Mouse (Mus musculus) heart, embryonic 11.5 days (tissue): ENCODE data around the gene Zc3h4. TPM values are rescaled to one million over a fixed set of nuclear protein-coding genes. Genes with fewer than 3 reads are reported as not detected.

Source experiments
- ATAC-seq: fragments of 200-750 bp; cut with Nextera tagmentation; replicated peaks from 2 replicates; pipeline ENCODE4 v1.8.0; 2017; ENCODE audit warnings: moderate library complexity; ENCODE audit not compliant: insufficient number of reproducible peaks, low FRiP score, low TSS enrichment
- H3K27ac ChIP-seq: fragments of 300-500 bp; sonication (generic); 2 replicates; pipeline ENCODE4 v1.5.1; 2014; ENCODE audit warnings: mild to moderate bottlenecking, low read depth, low read length
- H3K27me3 ChIP-seq: fragments of 300-500 bp; sonication (generic); 2 replicates; pipeline ENCODE4 v1.6.1; 2014; ENCODE audit warnings: mild to moderate bottlenecking, low read length, mixed read lengths; ENCODE audit not compliant: control insufficient read depth, insufficient read depth
- H3K36me3 ChIP-seq: fragments of 300-500 bp; sonication (generic); 2 replicates; pipeline ENCODE4 v1.6.1; 2014; ENCODE audit warnings: mild to moderate bottlenecking, low read length, moderate library complexity, mixed read lengths; ENCODE audit not compliant: control insufficient read depth, insufficient read depth
- H3K4me1 ChIP-seq: fragments of 300-500 bp; sonication (generic); 2 replicates; pipeline ENCODE4 v1.6.1; 2014; ENCODE audit warnings: low read length; ENCODE audit not compliant: control insufficient read depth, insufficient read depth
- H3K4me2 ChIP-seq: fragments of 300-500 bp; sonication (generic); 2 replicates; pipeline ENCODE4 v1.6.1; 2014; ENCODE audit warnings: mild to moderate bottlenecking, moderate library complexity
- H3K4me3 ChIP-seq: fragments of 300-500 bp; sonication (generic); 2 replicates; pipeline ENCODE4 v1.5.1; 2014; ENCODE audit warnings: low read depth, low read length
- H3K9ac ChIP-seq: fragments of 300-500 bp; sonication (generic); 2 replicates; pipeline ENCODE4 v1.6.1; 2014; ENCODE audit warnings: mild to moderate bottlenecking, low read depth, low read length, moderate library complexity
- H3K9me3 ChIP-seq: fragments of 300-500 bp; sonication (generic); replicated peaks from 2 replicates; pipeline ENCODE4 v1.6.1; 2016; ENCODE audit warnings: low read length; ENCODE audit not compliant: control insufficient read depth
- WGBS: fragments of 180-500 bp; shearing (Covaris S2); extraction: QIAGEN DNeasy Blood & Tissue Kit; methylation state at CpG from one replicate; pipeline ENCODE4 v1.1.7; 2014; ENCODE audit not compliant: insufficient replicate concordance; 5-methylcytosine and 5-hydroxymethylcytosine counted together
- polyA plus RNA-seq: library from polyadenylated mRNA; unstranded; fragments of >200 nt; fragmentation: Nextera tagmentation; extraction: Ambion mirVana; gene quantifications from 2 replicates; pipeline ENCODE4 v1.2.1, GENCODE M21; 2014

The Zc3h4 gene
- polyA plus RNA-seq, 1 experiment from 2014 or later = 12.8 TPM

DNA sequence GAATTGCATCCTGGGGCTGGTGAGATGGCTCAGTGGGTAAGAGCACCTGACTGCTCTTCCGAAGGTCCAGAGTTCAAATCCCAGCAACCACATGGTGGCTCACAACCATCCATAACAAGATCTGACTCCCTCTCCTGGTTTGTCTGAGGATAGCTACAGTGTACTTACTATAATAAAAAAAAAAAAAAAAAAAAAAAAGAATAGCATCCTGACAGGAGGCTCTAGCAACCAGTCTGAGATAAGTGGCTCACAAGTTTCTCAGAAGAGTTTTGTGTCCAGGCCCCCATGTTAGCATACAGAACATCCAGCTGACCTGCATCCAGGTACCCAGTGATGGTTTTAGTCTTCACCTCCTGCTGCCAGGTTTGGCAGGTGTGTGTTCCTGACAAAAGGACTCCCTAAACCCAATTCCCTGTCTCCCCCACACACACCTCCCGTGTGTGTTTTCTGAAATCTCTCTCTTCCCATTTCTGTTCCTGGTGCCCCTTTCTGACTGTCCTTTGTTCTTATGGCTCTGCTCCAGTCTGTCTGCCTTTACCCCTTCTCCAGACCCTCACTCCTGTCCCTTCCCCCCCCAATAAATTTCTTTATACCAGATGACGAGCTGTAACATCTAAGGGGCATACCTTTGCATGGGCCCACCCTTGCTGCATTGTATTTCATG is 2.2 kb upstream of the Zc3h4 start:
- H3K9ac ChIP-seq = peak overlapping the region; percentile 100
- peak overlapping the region; percentile 77 for H3K4me2 ChIP-seq
- peak overlapping the region; percentile 100 for H3K27ac ChIP-seq
- H3K9me3 ChIP-seq = no peaks in the 10 kb centered on the region
- WGBS = 55% methylated on average over 3 of the region's 3 CpGs
- ATAC-seq = no peak
- H3K4me3 ChIP-seq = peak overlapping the region; percentile 93
- H3K4me1 ChIP-seq = peaks cover 13% of the 10 kb centered on the region
- no peaks in the 10 kb centered on the region for H3K27me3 ChIP-seq
- H3K36me3 ChIP-seq = no peaks in the 10 kb centered on the region

GRCm38 (mm10) chr7:16399098-16399819 is 1.5 kb upstream of the Zc3h4 start:
- H3K27ac ChIP-seq = peak overlapping the region; percentile 100
- no peaks in the 10 kb centered on the region for H3K9me3 ChIP-seq
- H3K36me3 ChIP-seq = no peaks in the 10 kb centered on the region
- peak overlapping the region; percentile 93 for H3K4me3 ChIP-seq
- peaks cover 18% of the 10 kb centered on the region for H3K4me1 ChIP-seq
- no peaks in the 10 kb centered on the region for H3K27me3 ChIP-seq
- under 1% methylated on average over 31 of the region's 31 CpGs for WGBS
- peak overlapping the region; percentile 77 for H3K4me2 ChIP-seq
- peak overlapping the region; percentile 100 for H3K9ac ChIP-seq
- ATAC-seq = peak; percentile 80

GRCm38 (mm10) chr7:16399820-16400688 is 656 bp upstream of the Zc3h4 start:
- peak overlapping the region; percentile 93 for H3K4me3 ChIP-seq
- H3K36me3 ChIP-seq = no peaks in the 10 kb centered on the region
- peak overlapping the region; percentile 100 for H3K9ac ChIP-seq
- no peaks in the 10 kb centered on the region for H3K27me3 ChIP-seq
- H3K9me3 ChIP-seq = no peaks in the 10 kb centered on the region
- peak overlapping the region; percentile 77 for H3K4me2 ChIP-seq
- H3K4me1 ChIP-seq = peaks cover 26% of the 10 kb centered on the region
- peak overlapping the region; percentile 100 for H3K27ac ChIP-seq
- under 1% methylated on average over 77 of the region's 77 CpGs for WGBS
- peak; percentile 90 for ATAC-seq

DNA sequence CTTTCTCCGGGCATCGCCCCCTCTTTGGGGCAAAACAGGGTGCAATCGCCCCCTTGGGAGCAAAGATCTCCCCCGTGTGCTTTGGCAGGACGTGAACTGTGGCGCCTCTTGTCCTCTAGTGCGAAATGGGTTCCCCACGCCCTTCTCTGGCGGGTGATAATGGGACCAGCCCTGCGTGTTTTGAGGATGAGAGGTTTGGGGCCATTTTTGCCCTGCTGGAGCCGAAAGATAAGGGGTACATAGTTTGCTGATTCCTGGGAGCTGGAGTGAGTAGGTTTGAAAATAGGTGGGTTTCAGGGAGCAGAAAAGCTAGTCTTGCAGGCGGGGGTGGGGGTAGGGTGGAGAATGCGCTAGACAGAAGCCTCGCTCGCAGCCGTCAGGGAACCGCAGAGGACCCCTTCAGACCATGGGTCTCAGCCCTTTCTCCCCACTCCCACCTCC is 1.3 kb downstream of the Zc3h4 start:
- Histone ChIP-seq H3K36me3 (no peaks in the 10 kb centered on the region), H3K27me3 (no peaks in the 10 kb centered on the region), H3K9ac (peak overlapping the region; percentile 100), H3K4me2 (peak overlapping the region; percentile 77), H3K27ac (peak overlapping the region; percentile 100), H3K9me3 (no peaks in the 10 kb centered on the region), H3K4me3 (peak overlapping the region; percentile 93), H3K4me1 (peaks cover 40% of the 10 kb centered on the region)
- ATAC-seq = no peak
- WGBS = under 1% methylated on average over 17 of the region's 17 CpGs

DNA sequence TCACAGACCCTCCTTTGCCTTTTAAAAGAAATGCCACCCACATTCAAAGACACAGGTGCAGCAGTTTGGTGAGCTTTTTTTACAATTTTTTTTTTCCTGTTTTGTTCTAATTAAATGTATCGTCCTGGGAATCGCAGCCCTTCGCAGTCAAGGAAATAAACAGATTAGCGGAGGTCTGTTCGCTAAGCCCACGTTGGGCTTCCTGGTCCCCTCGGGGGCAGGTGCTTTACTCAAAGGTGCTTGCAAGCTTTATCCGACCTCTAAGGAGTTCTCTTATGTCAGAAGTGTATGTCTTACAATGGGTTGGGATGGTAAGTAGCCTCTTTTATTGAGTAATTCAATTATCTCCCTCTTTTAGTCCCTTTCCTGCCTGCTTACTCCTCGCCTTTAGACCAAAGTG is 1.7 kb downstream of the Zc3h4 start:
- Histone ChIP-seq H3K9me3 (no peaks in the 10 kb centered on the region), H3K27me3 (no peaks in the 10 kb centered on the region), H3K9ac (peak overlapping the region; percentile 100), H3K4me3 (peak overlapping the region; percentile 93), H3K36me3 (no peaks in the 10 kb centered on the region), H3K4me2 (peak overlapping the region; percentile 77), H3K27ac (peak overlapping the region; percentile 100), H3K4me1 (peaks cover 40% of the 10 kb centered on the region)
- ATAC-seq = no peak
- WGBS = 3% methylated on average over 9 of the region's 9 CpGs

DNA sequence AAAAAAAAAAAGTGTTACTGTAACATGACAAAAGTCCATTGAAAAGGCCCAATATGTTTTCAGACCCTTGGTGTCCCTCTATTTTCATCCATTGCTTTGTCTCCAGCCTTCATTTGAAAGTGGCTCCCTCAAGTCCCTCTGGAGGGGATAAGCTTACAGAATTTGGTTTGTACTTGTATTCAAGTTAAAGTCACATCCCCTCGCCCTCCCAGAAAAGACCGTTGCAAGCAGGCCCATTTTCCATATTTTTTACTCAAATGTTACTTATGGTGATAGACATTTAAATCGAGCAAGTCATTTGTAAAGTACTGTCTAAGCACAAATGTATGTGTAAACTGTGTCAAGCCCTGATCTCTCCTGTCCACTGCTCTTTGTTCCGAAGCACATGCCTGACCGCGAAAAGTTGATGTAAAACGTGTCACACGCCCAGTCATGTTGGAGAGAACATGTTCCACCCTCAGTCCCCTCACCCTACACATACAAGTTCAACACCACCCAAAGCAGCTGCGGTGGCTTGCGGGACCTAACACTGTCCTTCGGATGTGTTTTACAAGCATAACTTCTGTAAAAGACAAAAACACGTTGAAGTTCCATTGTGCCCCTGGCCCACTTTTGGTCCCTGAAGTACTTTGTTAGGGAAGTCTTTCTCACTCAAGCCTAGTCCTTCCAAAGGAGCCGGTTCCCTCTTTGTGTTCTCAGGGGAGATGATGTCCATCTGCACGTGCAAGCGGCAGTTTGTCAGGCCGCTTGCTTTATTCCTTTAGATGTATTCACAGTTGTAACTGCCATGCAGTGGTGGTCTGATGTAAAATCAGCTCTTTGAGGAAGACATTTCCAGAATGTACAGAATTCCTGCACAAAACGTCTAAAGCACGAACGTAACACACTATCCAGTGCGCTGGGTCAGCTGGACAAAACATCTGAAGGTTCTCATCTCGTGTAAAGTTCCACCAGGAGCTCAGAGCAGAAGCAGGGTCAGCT is 2.5 kb downstream of the Zc3h4 start:
- WGBS = 41% methylated on average over 21 of the region's 21 CpGs
- Histone ChIP-seq H3K27ac (peak overlapping the region; percentile 100), H3K9ac (peak overlapping the region; percentile 100), H3K27me3 (no peaks in the 10 kb centered on the region), H3K36me3 (no peaks in the 10 kb centered on the region), H3K4me3 (peak overlapping the region; percentile 93), H3K4me2 (peak overlapping the region; percentile 77), H3K9me3 (no peaks in the 10 kb centered on the region), H3K4me1 (peaks cover 40% of the 10 kb centered on the region)
- ATAC-seq = no peak

DNA sequence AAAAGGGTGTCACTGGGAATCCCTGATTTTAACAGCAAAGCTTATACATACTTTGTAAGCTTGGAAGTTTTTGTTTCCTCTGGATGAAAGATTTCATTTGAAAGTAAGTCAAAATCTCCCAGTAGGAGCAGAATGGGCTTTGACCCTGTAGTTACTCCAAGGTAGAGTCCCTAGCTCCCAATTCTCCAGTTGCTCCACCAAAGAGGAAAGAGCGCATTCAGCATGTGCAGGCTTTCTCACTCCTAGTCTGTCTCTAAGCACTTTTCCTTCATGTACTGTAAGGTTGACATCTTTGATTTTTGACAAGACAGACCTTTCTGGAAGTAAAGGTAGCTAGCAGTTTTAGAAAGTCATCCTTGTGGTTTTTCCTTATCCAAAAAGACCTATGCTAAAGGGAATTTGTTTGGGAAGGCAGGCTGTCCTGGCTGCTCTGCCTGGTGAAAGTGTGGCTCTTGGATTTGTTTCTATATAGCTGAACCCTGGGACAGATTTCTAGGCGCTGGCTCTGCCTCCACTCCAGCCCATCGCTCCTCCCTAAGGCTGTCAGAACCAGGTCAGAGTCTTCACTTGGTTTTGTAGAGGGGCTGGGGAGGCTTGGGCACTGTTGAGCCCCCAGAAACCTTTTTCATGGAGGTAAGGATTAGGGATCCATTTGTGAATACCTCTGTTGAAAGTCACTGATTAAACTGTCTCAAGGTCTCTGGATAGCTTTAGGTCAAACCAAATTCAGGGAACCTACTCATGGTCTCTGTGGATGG is 3.8 kb downstream of the Zc3h4 start:
- Histone ChIP-seq H3K4me2 (peak overlapping the region; percentile 57), H3K36me3 (no peaks in the 10 kb centered on the region)
- no peak for ATAC-seq

More for the DNA sequence above, 3.8 kb downstream of the Zc3h4 start:
- Histone ChIP-seq H3K27ac (peak overlapping the region; percentile 95), H3K9ac (peak overlapping the region; percentile 68; the same call in 1 of the 2 replicates), H3K4me1 (peaks cover 35% of the 10 kb centered on the region), H3K27me3 (no peaks in the 10 kb centered on the region), H3K4me3 (no peak overlapping the region), H3K9me3 (no peaks in the 10 kb centered on the region)
- 74% methylated on average over 3 of the region's 3 CpGs for whole genome bisulfite sequencing
